7 mouse cellular contexts compared by ENCODE assay signal in genomic region chr8:107114150-107115007, GRCm38 (mm10). TPM values are rescaled to one million over a fixed set of nuclear protein-coding genes. Genes with fewer than 3 reads are reported as not detected.
DNase-seq lines count a peak whose midpoint lies in the region; ATAC-seq lines count a peak whose summit lies in the region.

No protein-coding gene starts in this region.

- peaks cover 28% of the 10 kb centered on the region for H3K4me1 ChIP-seq in midbrain, embryonic 10.5 days
- no peaks in the 10 kb centered on the region for H3K4me1 ChIP-seq in midbrain, embryonic 14.5 days (ENCODE audit: control insufficient read depth, insufficient read depth, low read length)
- H3K4me1 ChIP-seq in brown adipose tissue, adult 24 weeks (ENCODE audit: control insufficient read depth, insufficient read depth, insufficient read length, low read length) = peaks cover 7% of the 10 kb centered on the region; the same call in 1 of the 2 replicates
- peaks cover 3% of the 10 kb centered on the region; the same call in 1 of the 2 replicates for H3K4me1 ChIP-seq in forebrain, embryonic 15.5 days

- peak overlapping the region; percentile 39; the same call in 1 of the 2 replicates for H3K27ac ChIP-seq in midbrain, embryonic 10.5 days (replicated peaks)
- no peak overlapping the region for H3K27ac ChIP-seq in midbrain, embryonic 14.5 days (replicated peaks; ENCODE audit: low read depth, low read length)
- H3K27ac ChIP-seq in brown adipose tissue, adult 24 weeks (replicated peaks; ENCODE audit: low read depth, low read length) = peak overlapping the region; percentile 16
- H3K27ac ChIP-seq in forebrain, embryonic 15.5 days (replicated peaks) = no peak overlapping the region

- no peaks in the 10 kb centered on the region for H3K27me3 ChIP-seq in midbrain, embryonic 10.5 days (ENCODE audit: low read depth, poor library complexity, severe bottlenecking)
- H3K27me3 ChIP-seq in midbrain, embryonic 14.5 days (ENCODE audit: control insufficient read depth, insufficient read depth, low read length) = no peaks in the 10 kb centered on the region
- no peaks in the 10 kb centered on the region for H3K27me3 ChIP-seq in forebrain, embryonic 15.5 days

- H3K36me3 ChIP-seq in midbrain, embryonic 10.5 days = no peaks in the 10 kb centered on the region
- H3K36me3 ChIP-seq in midbrain, embryonic 14.5 days (ENCODE audit: control insufficient read depth, insufficient read depth, low read length) = no peaks in the 10 kb centered on the region
- no peaks in the 10 kb centered on the region for H3K36me3 ChIP-seq in forebrain, embryonic 15.5 days

- DNase-seq in midbrain, embryonic 10.5 days (ENCODE audit: low spot score) = no peak
- DNase-seq in midbrain, embryonic 14.5 days = no peak
- DNase-seq in induced T-regulatory cell, adult 2 months (ENCODE audit: low read depth) = peak; percentile 76
- DNase-seq in lung, postnatal 36 days = peak; percentile 45
- no peak for DNase-seq in gastrocnemius, postnatal 4 days (ENCODE audit: low spot score in 2 of 2)

- H3K9me3 ChIP-seq in midbrain, embryonic 10.5 days (replicated peaks) = no peaks in the 10 kb centered on the region
- no peaks in the 10 kb centered on the region for H3K9me3 ChIP-seq in midbrain, embryonic 14.5 days (ENCODE audit: control insufficient read depth, low read length)
- H3K9me3 ChIP-seq in forebrain, embryonic 15.5 days = no peaks in the 10 kb centered on the region

- 82% methylated on average over 19 of the region's 19 CpGs for WGBS in midbrain, embryonic 10.5 days
- 66% methylated on average over 19 of the region's 19 CpGs for WGBS in midbrain, embryonic 14.5 days
- WGBS in forebrain, embryonic 15.5 days = 66% methylated on average over 19 of the region's 19 CpGs

- H3K9ac ChIP-seq in midbrain, embryonic 14.5 days (replicated peaks; ENCODE audit: low read length) = no peak overlapping the region
- no peak overlapping the region for H3K9ac ChIP-seq in forebrain, embryonic 15.5 days (replicated peaks)

- ATAC-seq in midbrain, embryonic 14.5 days (ENCODE audit: low FRiP score, low TSS enrichment) = no peak
- ATAC-seq in forebrain, embryonic 15.5 days (replicated peaks) = no peak

- H3K4me2 ChIP-seq in midbrain, embryonic 14.5 days (ENCODE audit: low read length) = no peak overlapping the region
- no peak overlapping the region for H3K4me2 ChIP-seq in forebrain, embryonic 15.5 days (replicated peaks)

- no peak overlapping the region for H3K4me3 ChIP-seq in midbrain, embryonic 10.5 days
- no peak overlapping the region for H3K4me3 ChIP-seq in midbrain, embryonic 14.5 days (replicated peaks; ENCODE audit: low read depth, low read length)
- H3K4me3 ChIP-seq in brown adipose tissue, adult 24 weeks (ENCODE audit: insufficient read depth, low read depth, low read length) = peak overlapping the region; percentile 7
- H3K4me3 ChIP-seq in forebrain, embryonic 15.5 days = no peak overlapping the region

RNA-seq across cellular contexts. Expression of gene Terf2, which starts 18.0 kb away (rescaled TPM):
- polyA plus RNA-seq in midbrain, embryonic 10.5 days (2016; fragmentation: Nextera tagmentation; extraction: Ambion mirVana) = 19.1 and 19.6 TPM in 2 replicates
- polyA plus RNA-seq in midbrain, embryonic 14.5 days (2014; fragmentation: Nextera tagmentation; extraction: Ambion mirVana) = 23.3 and 27.6 TPM in 2 replicates
- 6.7 and 9.0 TPM in 2 replicates for polyA plus RNA-seq in brown adipose tissue, adult 24 weeks (2012; ENCODE audit: insufficient read depth, insufficient read length, missing spikeins)
- 10 to 100 TPM; 22.6 to 25.5 TPM for total RNA-seq in gastrocnemius, postnatal 4 days (2021)
- polyA plus RNA-seq in forebrain, embryonic 15.5 days (2015; fragmentation: Nextera tagmentation; extraction: Ambion mirVana) = 22.8 and 26.1 TPM in 2 replicates

RNA-seq across cellular contexts. Expression of gene Cyb5b, which starts 36.1 kb away (rescaled TPM):
- polyA plus RNA-seq in midbrain, embryonic 10.5 days (2016; fragmentation: Nextera tagmentation; extraction: Ambion mirVana) = 164 and 175 TPM in 2 replicates
- 82.0 and 136 TPM in 2 replicates for polyA plus RNA-seq in midbrain, embryonic 14.5 days (2014; fragmentation: Nextera tagmentation; extraction: Ambion mirVana)
- 177 and 294 TPM in 2 replicates for polyA plus RNA-seq in brown adipose tissue, adult 24 weeks (2012; ENCODE audit: insufficient read depth, insufficient read length, missing spikeins)
- 10 to 100 TPM; 38.2 to 40.8 TPM for total RNA-seq in gastrocnemius, postnatal 4 days (2021)
- polyA plus RNA-seq in forebrain, embryonic 15.5 days (2015; fragmentation: Nextera tagmentation; extraction: Ambion mirVana) = 103 and 105 TPM in 2 replicates

RNA-seq across cellular contexts. Expression of gene Tmed6, which starts 48.9 kb away (rescaled TPM):
- not detected in 2 replicates for polyA plus RNA-seq in midbrain, embryonic 10.5 days (2016; fragmentation: Nextera tagmentation; extraction: Ambion mirVana)
- not detected in 2 replicates for polyA plus RNA-seq in midbrain, embryonic 14.5 days (2014; fragmentation: Nextera tagmentation; extraction: Ambion mirVana)
- not detected in 2 replicates for polyA plus RNA-seq in brown adipose tissue, adult 24 weeks (2012; ENCODE audit: insufficient read depth, insufficient read length, missing spikeins)
- total RNA-seq in gastrocnemius, postnatal 4 days (2021) = not detected
- polyA plus RNA-seq in forebrain, embryonic 15.5 days (2015; fragmentation: Nextera tagmentation; extraction: Ambion mirVana) = not detected in 2 replicates

RNA-seq across cellular contexts. Expression of gene Nip7, which starts 57.7 kb away (rescaled TPM):
- 113 and 125 TPM in 2 replicates for polyA plus RNA-seq in midbrain, embryonic 10.5 days (2016; fragmentation: Nextera tagmentation; extraction: Ambion mirVana)
- polyA plus RNA-seq in midbrain, embryonic 14.5 days (2014; fragmentation: Nextera tagmentation; extraction: Ambion mirVana) = 73.3 and 78.7 TPM in 2 replicates
- 21.5 and 22.2 TPM in 2 replicates for polyA plus RNA-seq in brown adipose tissue, adult 24 weeks (2012; ENCODE audit: insufficient read depth, insufficient read length, missing spikeins)
- 10 to 100 TPM; 35.4 to 39.1 TPM for total RNA-seq in gastrocnemius, postnatal 4 days (2021)
- polyA plus RNA-seq in forebrain, embryonic 15.5 days (2015; fragmentation: Nextera tagmentation; extraction: Ambion mirVana) = 81.0 and 84.1 TPM in 2 replicates

RNA-seq across cellular contexts. Expression of gene Cog8, which starts 57.9 kb away (rescaled TPM):
- polyA plus RNA-seq in midbrain, embryonic 10.5 days (2016; fragmentation: Nextera tagmentation; extraction: Ambion mirVana) = 38.2 and 40.8 TPM in 2 replicates
- polyA plus RNA-seq in midbrain, embryonic 14.5 days (2014; fragmentation: Nextera tagmentation; extraction: Ambion mirVana) = 36.1 and 41.4 TPM in 2 replicates
- 12.9 and 22.0 TPM in 2 replicates for polyA plus RNA-seq in brown adipose tissue, adult 24 weeks (2012; ENCODE audit: insufficient read depth, insufficient read length, missing spikeins)
- 10 to 100 TPM; 19.9 to 21.0 TPM for total RNA-seq in gastrocnemius, postnatal 4 days (2021)
- polyA plus RNA-seq in forebrain, embryonic 15.5 days (2015; fragmentation: Nextera tagmentation; extraction: Ambion mirVana) = 42.2 and 45.7 TPM in 2 replicates

Comparison
In these comparisons a context has a peak if more than half of its experiments do, and no peak if none do; other contexts are left out.
1. H3K27ac ChIP-seq: peak in midbrain, embryonic 10.5 days (single experiment) and brown adipose tissue, adult 24 weeks (single experiment); none in midbrain, embryonic 14.5 days (single experiment) and forebrain, embryonic 15.5 days (single experiment).
2. DNase-seq: peak in induced T-regulatory cell, adult 2 months (single experiment) and lung, postnatal 36 days (single experiment); none in midbrain, embryonic 10.5 days (single experiment), midbrain, embryonic 14.5 days (single experiment) and gastrocnemius, postnatal 4 days (0 of 2).